Mouse (Mus musculus): ENCODE measurements around the gene Zdhhc16.

DNA sequence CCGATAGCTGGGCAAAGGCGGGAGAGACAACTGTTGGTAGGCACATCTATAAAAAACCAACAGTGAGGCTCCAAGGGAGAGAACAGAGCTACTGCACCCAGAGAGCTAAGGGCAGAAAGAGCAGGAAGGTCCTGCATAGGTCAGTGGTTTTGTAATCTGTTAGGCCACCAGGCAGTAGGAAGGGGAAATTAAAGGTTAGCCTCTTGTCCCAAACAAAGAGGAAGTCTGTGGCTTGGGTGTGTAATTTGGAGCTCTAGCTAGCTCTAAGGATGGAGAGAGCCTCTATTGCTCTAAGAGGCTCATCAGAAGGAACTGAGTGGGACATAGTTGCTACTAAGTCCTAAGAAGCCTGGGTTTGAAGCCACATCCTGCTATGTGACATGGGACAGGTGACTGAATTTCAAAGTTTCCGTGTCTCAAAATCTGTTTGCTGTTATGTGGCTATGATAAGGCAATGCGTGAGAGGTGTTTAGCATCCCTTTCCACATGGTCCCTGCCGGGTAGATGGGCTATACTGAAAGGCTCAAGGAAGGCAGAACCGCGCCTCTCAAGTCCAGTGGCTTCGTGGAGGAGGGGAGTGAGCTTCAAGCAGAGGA lies 32.7 kb upstream of the Zdhhc16 start:
- TF ChIP-seq CTCF (IDR thresholded peaks at IDR 0.05; ENCODE audit: borderline replicate concordance, insufficient read depth, low read length) (no peak), POLR2A (IDR thresholded peaks at IDR 0.05; ENCODE audit: low read depth, low read length) (no peak)
